Mouse (Mus musculus) telencephalon, adult 2 months (tissue): ENCODE measurements at regions not wholly inside any gene's neighbourhood (a gene's known extent, or its start where the extent isn't known, plus 50 kb on each side); places are given as distances from the start of the nearest gene placed in this dataset.

Source experiments
- DNase-seq: peaks from one replicate; pipeline ENCODE4 v3.0.0-alpha.2; 2011; ENCODE audit warnings: low read depth, low spot score

DNA sequence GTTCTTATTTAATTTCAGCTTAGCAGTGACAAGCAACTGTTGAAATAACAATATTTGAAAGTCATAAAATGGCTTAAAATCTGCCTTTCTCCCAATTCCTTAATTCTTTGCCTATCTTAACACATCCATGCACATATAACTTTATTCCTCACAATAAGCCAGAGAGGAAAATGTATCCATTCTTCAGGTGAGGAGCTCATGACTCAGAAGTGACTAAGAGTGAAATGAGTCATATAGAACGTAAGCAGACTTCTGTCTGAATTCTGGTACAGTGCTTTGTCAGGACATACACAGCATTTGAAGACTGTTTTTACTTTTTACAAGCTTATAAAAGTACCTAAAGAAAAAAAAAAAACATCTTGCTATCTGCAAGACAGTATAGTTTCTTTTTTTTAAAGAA lies 2036.2 kb upstream of the Gm12353 start:
- DNase-seq: peak; percentile 21
